Mouse (Mus musculus): ENCODE data around the gene Gk5. TPM values are rescaled to one million over a fixed set of nuclear protein-coding genes. Genes with fewer than 3 reads are reported as not detected.

Gene Gk5
- total RNA-seq, 2 experiments from 2014 or later: 6.8 to 7.9 TPM

GRCm38 (mm10) chr9:96217799-96218198, 98.6 kb downstream of the Gk5 start:
- DNase-seq (ENCODE audit: low spot score in 2 of 2): no peak

GRCm38 (mm10) chr9:96219114-96219669, 100.0 kb downstream of the Gk5 start:
- DNase-seq (ENCODE audit: low spot score in 2 of 2): no peak

- no peak for DNase-seq (ENCODE audit: low spot score in 2 of 2)
These were observed 101.3 kb downstream of the Gk5 start for GRCm38 (mm10) chr9:96220419-96220818.

GRCm38 (mm10) chr9:96223302-96223701, 104.1 kb downstream of the Gk5 start:
- no peak for DNase-seq (ENCODE audit: low spot score in 2 of 2)

GRCm38 (mm10) chr9:96228285-96228684, 109.1 kb downstream of the Gk5 start:
- DNase-seq (ENCODE audit: low spot score in 2 of 2): no peak

- DNase-seq (ENCODE audit: low spot score in 2 of 2): no peak
These were observed 111.1 kb downstream of the Gk5 start for GRCm38 (mm10) chr9:96230271-96230670.

Other genes starting within 250 kb of the Gk5 start
- 10 to 100 TPM; 24.3 to 24.9 TPM for gene Xrn1, start 164.6 kb upstream of the Gk5 start, total RNA-seq (2021)
- gene Tfdp2, start 76.9 kb downstream of the Gk5 start, total RNA-seq (2021): 10 to 100 TPM; 51.5 to 70.1 TPM
- gene Atp1b3, start 245.1 kb downstream of the Gk5 start, total RNA-seq (2021): 10 to 100 TPM; 76.5 to 84.8 TPM

Data from gastrocnemius, postnatal 4 days (tissue).